Mouse (Mus musculus) lung, postnatal 0 days (tissue): ENCODE data around the gene Osgep. TPM values are rescaled to one million over a fixed set of nuclear protein-coding genes. Genes with fewer than 3 reads are reported as not detected.
"Not testable (repeated sequence)": the region's sequence is repeated elsewhere in the genome, so short reads cannot be mapped to it uniquely, and the experiment has no call there.

ENCODE experiments used
- ATAC-seq: fragments of 200-750 bp; cut with Nextera tagmentation; 2 replicates; pipeline ENCODE4 v1.8.0; 2017; ENCODE audit warnings: moderate library complexity
- DNase-seq: peaks from one replicate; pipeline ENCODE4 v3.0.0-alpha.2; 2016; ENCODE audit warnings: low spot score
- H3K27ac ChIP-seq: fragments of 300-500 bp; sonication (generic); 2 replicates; pipeline ENCODE4 v1.5.1; 2014; ENCODE audit warnings: antibody characterized with exemption, mild to moderate bottlenecking, low read length, mixed read lengths
- H3K27me3 ChIP-seq: fragments of 300-500 bp; sonication (generic); replicated peaks from 2 replicates; pipeline ENCODE4 v1.6.1; 2014; ENCODE audit warnings: low read length, mixed read lengths; ENCODE audit not compliant: insufficient read depth
- H3K36me3 ChIP-seq: fragments of 300-500 bp; sonication (generic); 2 replicates; pipeline ENCODE4 v1.6.1; 2014; ENCODE audit warnings: low read length, mixed read lengths; ENCODE audit not compliant: insufficient read depth
- H3K4me1 ChIP-seq: fragments of 300-500 bp; sonication (generic); 2 replicates; pipeline ENCODE4 v1.6.1; 2014; ENCODE audit warnings: antibody characterized with exemption, low read depth, low read length, mixed read lengths; ENCODE audit not compliant: insufficient read depth
- H3K4me2 ChIP-seq: fragments of 300-500 bp; sonication (generic); replicated peaks from 2 replicates; pipeline ENCODE4 v1.6.1; 2014; ENCODE audit warnings: low read depth, mild to moderate bottlenecking, low read length, moderate library complexity, mixed read lengths
- H3K4me3 ChIP-seq: fragments of 300-500 bp; sonication (generic); 2 replicates; pipeline ENCODE4 v1.5.1; 2014; ENCODE audit warnings: low read depth, low read length
- H3K9ac ChIP-seq: fragments of 300-500 bp; sonication (generic); replicated peaks from 2 replicates; pipeline ENCODE4 v1.6.1; 2014; ENCODE audit warnings: low read depth, mild to moderate bottlenecking
- H3K9me3 ChIP-seq: fragments of 300-500 bp; sonication (generic); 2 replicates; pipeline ENCODE4 v1.6.1; 2016; ENCODE audit warnings: low read length, mixed read lengths
- CTCF ChIP-seq: IDR thresholded peaks from 2 replicates; pipeline ENCODE4 v1.5.1; 2016; ENCODE audit warnings: antibody characterized with exemption, mild to moderate bottlenecking
- EP300 ChIP-seq: IDR thresholded peaks from 2 replicates; pipeline ENCODE4 v1.6.1; 2016; ENCODE audit warnings: antibody characterized with exemption, mild to moderate bottlenecking, control low read depth
- WGBS: fragments of 180-500 bp; shearing (Covaris S2); extraction: QIAGEN DNeasy Blood & Tissue Kit; methylation state at CpG from one replicate; pipeline ENCODE4 v1.1.7; 2014; 5-methylcytosine and 5-hydroxymethylcytosine counted together
- polyA plus RNA-seq: library from polyadenylated mRNA; unstranded; fragments of >200 nt; fragmentation: Nextera tagmentation; extraction: Ambion mirVana; gene quantifications from 2 replicates; pipeline ENCODE4 v1.2.1, GENCODE M21; 2015

The Osgep gene
- polyA plus RNA-seq, 1 experiment from 2014 or later, result 102 TPM

DNA sequence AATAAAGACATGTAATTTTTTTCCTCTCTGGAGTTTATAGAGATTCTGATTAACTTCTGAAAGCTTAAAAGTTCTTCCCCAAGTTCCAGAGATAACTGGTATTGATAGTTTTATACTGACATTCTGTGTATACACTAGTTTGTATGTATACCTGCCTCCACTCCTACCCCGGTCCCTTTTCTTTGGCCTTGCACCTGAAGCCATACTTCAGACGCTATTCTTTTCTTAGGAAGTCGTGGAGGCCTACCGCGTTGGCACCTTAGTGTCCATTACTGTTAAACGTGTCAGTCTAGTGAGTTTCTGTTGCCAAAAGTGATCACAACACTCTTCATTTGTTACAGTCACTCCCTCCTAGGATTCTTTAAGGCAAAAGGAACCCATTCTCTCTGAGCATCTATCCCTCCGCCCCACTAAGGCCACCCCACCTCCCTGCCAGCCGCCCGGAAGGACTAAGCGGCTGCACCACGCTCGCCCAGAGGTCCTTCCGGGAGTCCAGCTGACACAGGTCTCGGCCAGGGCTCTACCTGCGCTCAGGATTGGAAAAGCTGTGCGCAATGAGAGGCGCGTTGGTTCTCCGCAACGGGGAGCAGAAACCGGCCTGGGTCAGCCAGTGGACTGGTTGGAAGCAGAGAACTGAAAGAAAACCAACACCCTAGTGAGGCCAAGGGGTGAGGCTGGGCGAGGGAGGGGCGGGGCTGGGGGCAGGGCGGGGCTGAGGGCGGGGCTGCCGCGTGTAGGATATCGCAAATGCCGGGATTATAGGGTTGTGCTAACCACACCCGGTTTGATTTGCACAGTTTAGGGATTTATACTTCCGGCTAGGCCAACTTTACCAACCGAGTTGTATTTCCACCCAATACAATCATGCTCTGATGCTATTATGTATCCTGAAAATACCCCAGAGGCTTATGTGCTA, 54.5 kb downstream of the Osgep start, which contains the start of gene Tep1:
Gene Tep1, minus strand, starts transcription at position 672 of the 916 bp plus-strand sequence.
- Histone ChIP-seq H3K9ac (peak within 1 kb of the TSS; percentile 39), H3K4me3 (peak within 1 kb of the TSS; percentile 49), H3K9me3 (no peaks in the 10 kb centered on the region), H3K36me3 (no peaks in the 10 kb centered on the region), H3K27me3 (no peaks in the 10 kb centered on the region), H3K4me1 (no peaks in the 10 kb centered on the region), H3K4me2 (peak within 1 kb of the TSS; percentile 46), H3K27ac (peak within 1 kb of the TSS; percentile 78)
- DNase-seq, result peak; percentile 85
- TF ChIP-seq EP300, result no peak
- no peak for TF ChIP-seq CTCF
- WGBS, result 6% methylated on average over 32 of the region's 32 CpGs
- peak; percentile 94 for ATAC-seq

DNA sequence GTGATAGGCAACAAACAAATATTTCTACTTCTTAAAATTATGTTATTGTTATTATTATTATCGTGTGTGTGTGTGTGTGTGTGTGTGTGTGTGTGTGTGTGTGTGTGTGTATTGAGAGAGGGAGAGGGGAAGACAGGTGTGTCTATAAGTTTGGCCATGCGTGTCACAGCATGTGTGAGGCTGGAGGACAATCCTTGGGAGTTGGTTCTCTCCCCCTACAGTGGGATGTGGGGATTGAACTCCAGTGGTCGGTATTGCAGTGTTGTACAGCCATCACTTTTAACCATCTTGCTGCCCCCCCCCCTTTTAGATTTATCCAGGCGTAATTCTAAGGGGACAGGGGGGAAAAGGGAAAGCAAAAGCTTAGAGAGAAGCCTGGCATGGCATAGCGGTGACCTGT, 56.0 kb downstream of the Osgep start:
- no peaks in the 10 kb centered on the region for H3K27me3 ChIP-seq
- ATAC-seq (no peak), DNase-seq (no peak)
- no peak overlapping the region for H3K4me3 ChIP-seq
- H3K36me3 ChIP-seq, result no peaks in the 10 kb centered on the region
- no peaks in the 10 kb centered on the region for H3K9me3 ChIP-seq
- H3K9ac ChIP-seq, result no peak overlapping the region
- no peak overlapping the region for H3K4me2 ChIP-seq
- no peaks in the 10 kb centered on the region for H3K4me1 ChIP-seq
- no peak for TF ChIP-seq CTCF
- no peak for TF ChIP-seq EP300
- no peak overlapping the region for H3K27ac ChIP-seq
- WGBS, result 91% methylated on average over 5 of the region's 5 CpGs

DNA sequence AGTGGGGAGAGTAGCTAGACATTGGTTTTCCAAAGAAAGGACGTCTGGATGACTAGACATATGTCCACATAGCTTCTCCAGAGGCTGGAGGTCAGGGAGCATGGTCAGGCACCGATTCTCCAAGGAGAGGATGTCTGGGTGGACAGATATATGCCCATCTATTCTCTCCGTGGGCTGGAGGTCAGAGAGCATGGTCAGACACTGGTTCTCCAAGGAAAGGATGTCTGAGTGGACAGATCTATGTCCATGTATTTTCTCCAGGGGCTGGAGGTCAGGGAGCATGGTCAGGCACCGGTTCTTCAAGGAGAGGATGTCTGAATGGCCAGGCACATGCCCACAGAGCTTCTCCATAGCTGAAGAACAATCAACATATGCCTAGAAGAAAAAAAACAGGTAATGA, 56.5 kb downstream of the Osgep start:
- Histone ChIP-seq H3K27me3 (no peaks in the 10 kb centered on the region), H3K36me3 (no peaks in the 10 kb centered on the region), H3K4me3 (no peak overlapping the region), H3K9ac (no peak overlapping the region), H3K4me1 (no peaks in the 10 kb centered on the region), H3K4me2 (no peak overlapping the region), H3K27ac (no peak overlapping the region), H3K9me3 (no peaks in the 10 kb centered on the region)
- WGBS, result 73% methylated on average over 4 of the region's 4 CpGs
- TF ChIP-seq CTCF, result no peak
- TF ChIP-seq EP300, result no peak
- ATAC-seq (no peak), DNase-seq (no peak)

DNA sequence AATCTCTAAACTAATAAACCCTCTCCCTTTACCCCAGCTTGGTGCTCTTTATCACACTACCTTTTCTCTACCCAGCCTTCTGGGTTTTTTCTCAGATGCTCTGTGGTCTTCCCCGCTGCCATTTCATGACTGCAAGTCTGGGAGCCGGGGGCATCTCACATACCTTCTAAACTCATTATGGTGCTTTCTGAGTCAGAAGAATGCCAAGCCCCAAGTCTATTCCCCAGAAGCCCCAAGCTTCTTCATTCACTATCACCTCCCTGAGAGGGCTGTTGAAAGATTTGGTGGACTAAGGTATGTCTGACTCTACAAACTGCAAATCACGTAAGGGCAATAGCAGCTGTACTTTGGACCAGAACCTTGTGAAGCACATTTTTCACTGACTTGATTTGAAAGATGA, 57.7 kb downstream of the Osgep start:
- DNase-seq (no peak), ATAC-seq (no peak)
- Histone ChIP-seq H3K36me3 (no peaks in the 10 kb centered on the region), H3K27ac (no peak overlapping the region), H3K4me2 (no peak overlapping the region), H3K27me3 (no peaks in the 10 kb centered on the region), H3K9me3 (no peaks in the 10 kb centered on the region), H3K4me1 (no peaks in the 10 kb centered on the region), H3K9ac (no peak overlapping the region), H3K4me3 (no peak overlapping the region)
- 97% methylated on average over 3 of the region's 3 CpGs for WGBS
- TF ChIP-seq EP300 (no peak), CTCF (no peak)

DNA sequence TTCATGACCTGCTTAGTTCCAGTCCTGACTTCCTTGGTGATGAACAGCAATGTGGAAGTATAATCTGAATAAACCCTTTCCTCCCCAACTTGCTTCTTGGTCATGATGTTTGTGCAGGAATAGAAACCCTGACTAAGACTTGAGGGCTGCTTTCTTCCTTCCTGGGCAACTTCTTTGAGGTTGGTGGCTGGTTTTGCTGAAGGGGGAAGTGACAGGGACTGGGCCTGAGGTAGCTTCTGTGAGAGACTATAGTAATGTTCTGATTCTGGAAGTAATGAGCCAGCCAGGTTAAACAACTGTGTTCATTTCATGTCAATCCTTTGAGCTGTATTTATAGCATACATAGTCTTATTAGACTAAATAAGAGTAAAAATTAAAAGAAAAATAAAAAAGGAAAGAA, 59.7 kb downstream of the Osgep start:
- H3K27me3 ChIP-seq, H3K4me1 ChIP-seq, H3K9me3 ChIP-seq, H3K9ac ChIP-seq, ATAC-seq, DNase-seq, H3K27ac ChIP-seq, H3K4me2 ChIP-seq, H3K36me3 ChIP-seq, H3K4me3 ChIP-seq: not testable (repeated sequence)

DNA sequence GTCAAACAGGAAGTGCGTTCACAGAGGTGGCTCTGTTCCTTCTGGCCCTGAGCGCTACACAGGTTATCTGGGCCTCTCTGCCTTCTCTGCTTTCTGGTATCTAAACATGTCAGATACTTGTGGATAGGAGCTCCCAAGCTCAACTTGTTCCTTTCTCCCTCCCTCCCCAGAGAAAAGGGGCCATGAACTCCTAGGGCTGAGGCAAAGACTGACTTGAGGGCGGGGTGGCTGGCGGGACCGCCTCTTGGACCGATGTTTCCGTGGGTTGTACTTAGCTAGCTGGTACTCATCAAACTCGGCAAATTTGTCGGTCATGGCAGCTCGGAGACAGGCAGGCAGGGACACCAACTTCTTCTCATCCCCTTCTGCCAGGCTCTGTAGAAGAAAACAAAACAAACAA, 62.1 kb downstream of the Osgep start:
- no peak overlapping the region for H3K4me2 ChIP-seq
- H3K27ac ChIP-seq, result no peak overlapping the region
- 0 out of 2 replicates have a peak, but pooled peaks cover 12% of the 10 kb centered on the region for H3K36me3 ChIP-seq
- H3K4me1 ChIP-seq, result no peaks in the 10 kb centered on the region
- DNase-seq, result no peak
- no peaks in the 10 kb centered on the region for H3K9me3 ChIP-seq
- TF ChIP-seq CTCF (no peak), EP300 (no peak)
- no peak overlapping the region for H3K9ac ChIP-seq
- no peaks in the 10 kb centered on the region for H3K27me3 ChIP-seq
- WGBS, result 84% methylated on average over 10 of the region's 10 CpGs
- no peak overlapping the region for H3K4me3 ChIP-seq
- no peak for ATAC-seq

Other genes with a start within 250 kb of the Osgep start
- not detected in 2 replicates for gene Olfr747, start 231.7 kb downstream of the Osgep start, polyA plus RNA-seq
- not detected in 2 replicates for gene Olfr748, start 217.5 kb downstream of the Osgep start, polyA plus RNA-seq
- gene Olfr749, start 179.8 kb downstream of the Osgep start, polyA plus RNA-seq, result not detected in 2 replicates
- gene Ttc5, start 139.4 kb downstream of the Osgep start, polyA plus RNA-seq, result 45.6 and 47.0 TPM in 2 replicates
- not detected in 2 replicates for gene Ccnb1ip1, start 117.2 kb downstream of the Osgep start, polyA plus RNA-seq
- gene Parp2, start 117.1 kb downstream of the Osgep start, polyA plus RNA-seq, result 27.6 and 33.7 TPM in 2 replicates
- 11.1 and 13.0 TPM in 2 replicates for gene Tep1, start 54.3 kb downstream of the Osgep start, polyA plus RNA-seq
- 0.52 and 0.63 TPM in 2 replicates for gene Klhl33, start 27.4 kb downstream of the Osgep start, polyA plus RNA-seq
- 52.4 and 61.2 TPM in 2 replicates for gene Apex1, start 75 bp upstream of the Osgep start, polyA plus RNA-seq
- 52.0 and 52.3 TPM in 2 replicates for gene Pip4p1, start 6.0 kb upstream of the Osgep start, polyA plus RNA-seq
- gene Pnp, start 6.2 kb upstream of the Osgep start, polyA plus RNA-seq, result 74.6 and 76.8 TPM in 2 replicates
- gene Gm49342, start 19.6 kb upstream of the Osgep start, polyA plus RNA-seq, result not detected in 2 replicates
- gene Pnp2, start 31.1 kb upstream of the Osgep start, polyA plus RNA-seq, result 0.80 and 1.2 TPM in 2 replicates
- 0.14 TPM in 1 of 2 replicates, not detected in the other for gene Rnase10, start 82.9 kb upstream of the Osgep start, polyA plus RNA-seq
- gene Rnase9, start 117.0 kb upstream of the Osgep start, polyA plus RNA-seq, result not detected in 2 replicates
- not detected in 2 replicates for gene Rnase11, start 125.3 kb upstream of the Osgep start, polyA plus RNA-seq
- gene Rnase12, start 132.8 kb upstream of the Osgep start, polyA plus RNA-seq, result 0.27 and 0.55 TPM in 2 replicates
- gene Olfr750, start 149.5 kb upstream of the Osgep start, polyA plus RNA-seq, result 0.05 and 0.10 TPM in 2 replicates
- gene Rnase4, start 166.2 kb upstream of the Osgep start, polyA plus RNA-seq, result 423 and 443 TPM in 2 replicates
- gene Ang, start 166.3 kb upstream of the Osgep start, polyA plus RNA-seq, result 41.5 and 45.4 TPM in 2 replicates
- gene Eddm3b, start 189.5 kb upstream of the Osgep start, polyA plus RNA-seq, result 0.08 and 0.15 TPM in 2 replicates
- 2.9 and 3.2 TPM in 2 replicates for gene Rnase6, start 199.0 kb upstream of the Osgep start, polyA plus RNA-seq
- 0.70 and 0.74 TPM in 2 replicates for gene Rnase1, start 221.9 kb upstream of the Osgep start, polyA plus RNA-seq
- 0.16 TPM in 1 of 2 replicates, not detected in the other for gene Rnase2b, start 237.4 kb upstream of the Osgep start, polyA plus RNA-seq